Mouse (Mus musculus): ENCODE results near the gene Onecut1. TPM values are rescaled to one million over a fixed set of nuclear protein-coding genes. Genes with fewer than 3 reads are reported as not detected.

Gene Onecut1
- total RNA-seq, 1 experiment: 0.13 TPM

DNA sequence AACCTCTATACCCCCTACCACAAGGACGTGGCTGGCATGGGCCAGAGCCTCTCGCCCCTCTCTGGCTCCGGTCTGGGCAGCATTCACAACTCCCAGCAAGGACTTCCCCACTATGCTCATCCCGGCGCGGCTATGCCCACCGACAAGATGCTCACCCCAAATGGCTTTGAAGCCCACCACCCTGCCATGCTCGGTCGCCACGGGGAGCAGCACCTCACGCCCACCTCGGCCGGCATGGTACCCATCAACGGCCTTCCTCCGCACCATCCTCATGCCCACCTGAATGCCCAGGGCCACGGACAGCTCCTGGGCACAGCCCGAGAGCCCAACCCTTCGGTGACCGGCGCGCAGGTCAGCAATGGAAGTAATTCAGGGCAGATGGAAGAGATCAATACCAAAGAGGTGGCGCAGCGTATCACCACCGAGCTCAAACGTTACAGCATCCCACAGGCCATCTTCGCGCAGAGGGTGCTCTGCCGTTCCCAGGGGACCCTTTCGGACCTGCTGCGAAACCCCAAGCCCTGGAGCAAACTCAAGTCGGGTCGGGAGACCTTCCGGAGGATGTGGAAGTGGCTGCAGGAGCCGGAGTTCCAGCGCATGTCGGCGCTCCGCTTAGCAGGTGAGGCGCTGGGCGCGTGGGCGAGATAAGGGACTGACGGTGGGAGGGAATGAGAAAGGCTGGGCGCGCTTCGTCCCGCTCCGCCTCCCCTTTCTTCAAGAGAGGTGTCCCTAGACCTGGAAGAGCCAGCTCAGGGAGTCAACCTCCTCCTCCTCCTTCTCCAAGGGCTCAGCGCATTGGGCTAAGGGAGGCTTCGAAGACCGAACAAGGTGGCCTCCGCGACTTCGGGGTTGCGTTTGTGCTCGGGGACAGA is 1.3 kb downstream of the Onecut1 start:
- no peak for TF ChIP-seq HCFC1 (IDR thresholded peaks at IDR 0.05; ENCODE audit: borderline replicate concordance, insufficient read depth, low read length)
- TF ChIP-seq MAFK (IDR thresholded peaks at IDR 0.05; ENCODE audit: insufficient read depth, low read depth, low read length): no peak
- TF ChIP-seq CHD2 (IDR thresholded peaks at IDR 0.05; ENCODE audit: low read depth, low read length): no peak
- no peak for TF ChIP-seq ZNF384 (IDR thresholded peaks at IDR 0.05; ENCODE audit: low read depth, low read length)
- no peak for TF ChIP-seq ZC3H11A (IDR thresholded peaks at IDR 0.05; ENCODE audit: borderline replicate concordance, low read depth, low read length)
- H3K9me3 ChIP-seq (ENCODE audit: control insufficient read depth, insufficient read depth, low read depth, low read length): no peaks in the 10 kb centered on the region
- no peak overlapping the region for H3K27ac ChIP-seq (ENCODE audit: insufficient read depth, low read depth, low read length, poor library complexity, severe bottlenecking)
- in situ Hi-C loops (cut with MboI; ENCODE audit: low sequenced_read_pairs in 2 of 2, unreplicated experiment in 2 of 2): loop anchor here in 1 of 2 experiments (25.0 kb wide), 1 partner anchor 726 kb away; no protein-coding TSS in a partner anchor
- no peak for DNase-seq (ENCODE audit: low read depth, low spot score)
- peaks cover 0 to 11% of the 10 kb centered on the region in 2 experiments; a peak in 1 of 4 replicates for H3K4me1 ChIP-seq (ENCODE audit: control insufficient read depth in 2 of 2, insufficient read depth in 2 of 2, low read length in 2 of 2, poor library complexity in 1 of 2)
- no peaks in the 10 kb centered on the region for H3K36me3 ChIP-seq (ENCODE audit: control insufficient read depth, insufficient read depth, low read length, poor library complexity, severe bottlenecking)
- peak overlapping the region; percentile 65; a peak in 2 of 4 replicates for H3K4me3 ChIP-seq (ENCODE audit: insufficient read depth in 1 of 2, low read depth in 1 of 2, low read length in 2 of 2, poor library complexity in 1 of 2, severe bottlenecking in 1 of 2)
- no peak overlapping the region for H3K9ac ChIP-seq (ENCODE audit: insufficient read depth, low read depth, low read length, poor library complexity, severe bottlenecking)

- Histone ChIP-seq H3K36me3 (ENCODE audit: control insufficient read depth, insufficient read depth, low read length, poor library complexity, severe bottlenecking) (no peaks in the 10 kb centered on the region), H3K4me1 (ENCODE audit: control insufficient read depth in 2 of 2, insufficient read depth in 2 of 2, low read length in 2 of 2, poor library complexity in 1 of 2) (peaks cover 0 to 11% of the 10 kb centered on the region in 2 experiments; a peak in 1 of 4 replicates), H3K4me3 (ENCODE audit: insufficient read depth in 1 of 2, low read depth in 1 of 2, low read length in 2 of 2, poor library complexity in 1 of 2, severe bottlenecking in 1 of 2) (peak overlapping the region; percentile 18 to 65; a peak in 2 of 4 replicates), H3K9ac (ENCODE audit: insufficient read depth, low read depth, low read length, poor library complexity, severe bottlenecking) (no peak overlapping the region), H3K27ac (ENCODE audit: insufficient read depth, low read depth, low read length, poor library complexity, severe bottlenecking) (no peak overlapping the region), H3K9me3 (ENCODE audit: control insufficient read depth, insufficient read depth, low read depth, low read length) (no peaks in the 10 kb centered on the region)
- no peak for DNase-seq (ENCODE audit: low read depth, low spot score)
- in situ Hi-C loops (cut with MboI; ENCODE audit: low sequenced_read_pairs in 2 of 2, unreplicated experiment in 2 of 2): loop anchor here in 1 of 2 experiments (25.0 kb wide), 1 partner anchor 727 kb away; no protein-coding TSS in a partner anchor
- TF ChIP-seq MAFK (IDR thresholded peaks at IDR 0.05; ENCODE audit: insufficient read depth, low read depth, low read length) (no peak), ZNF384 (IDR thresholded peaks at IDR 0.05; ENCODE audit: low read depth, low read length) (no peak), CHD2 (IDR thresholded peaks at IDR 0.05; ENCODE audit: low read depth, low read length) (no peak), HCFC1 (IDR thresholded peaks at IDR 0.05; ENCODE audit: borderline replicate concordance, insufficient read depth, low read length) (no peak), ZC3H11A (IDR thresholded peaks at IDR 0.05; ENCODE audit: borderline replicate concordance, low read depth, low read length) (no peak)
These were observed 2.1 kb downstream of the Onecut1 start for GRCm38 (mm10) chr9:74863655-74864443.

DNA sequence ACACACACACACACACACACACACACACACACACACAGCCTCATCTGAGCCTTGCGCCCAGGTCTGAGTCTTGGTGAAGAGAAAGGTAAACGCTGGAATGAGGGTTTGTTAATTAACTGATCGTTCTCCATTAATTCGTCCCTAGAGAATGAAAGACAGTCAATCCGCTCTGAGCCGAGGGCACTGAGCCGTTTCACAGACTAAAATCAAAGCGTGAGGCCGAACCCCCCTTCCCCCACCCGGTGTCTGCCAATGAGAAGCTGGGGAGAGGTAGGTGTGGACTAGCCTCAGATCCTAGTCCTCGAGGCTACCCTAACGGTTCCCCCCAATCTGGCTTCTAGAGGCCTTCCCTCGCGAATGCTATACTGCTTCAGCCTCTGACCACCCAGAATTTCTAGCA is 2.8 kb downstream of the Onecut1 start:
- H3K9me3 ChIP-seq (ENCODE audit: control insufficient read depth, insufficient read depth, low read depth, low read length): no peaks in the 10 kb centered on the region
- TF ChIP-seq CHD2 (IDR thresholded peaks at IDR 0.05; ENCODE audit: low read depth, low read length): no peak
- no peak for TF ChIP-seq MAFK (IDR thresholded peaks at IDR 0.05; ENCODE audit: insufficient read depth, low read depth, low read length)
- no peak for TF ChIP-seq HCFC1 (IDR thresholded peaks at IDR 0.05; ENCODE audit: borderline replicate concordance, insufficient read depth, low read length)
- no peak for TF ChIP-seq ZNF384 (IDR thresholded peaks at IDR 0.05; ENCODE audit: low read depth, low read length)
- TF ChIP-seq ZC3H11A (IDR thresholded peaks at IDR 0.05; ENCODE audit: borderline replicate concordance, low read depth, low read length): no peak
- no peak overlapping the region for H3K4me3 ChIP-seq (ENCODE audit: insufficient read depth in 1 of 2, low read depth in 1 of 2, low read length in 2 of 2, poor library complexity in 1 of 2, severe bottlenecking in 1 of 2)
- peaks cover 0 to 11% of the 10 kb centered on the region in 2 experiments; a peak in 1 of 4 replicates for H3K4me1 ChIP-seq (ENCODE audit: control insufficient read depth in 2 of 2, insufficient read depth in 2 of 2, low read length in 2 of 2, poor library complexity in 1 of 2)
- H3K36me3 ChIP-seq (ENCODE audit: control insufficient read depth, insufficient read depth, low read length, poor library complexity, severe bottlenecking): no peaks in the 10 kb centered on the region
- in situ Hi-C loops (cut with MboI; ENCODE audit: low sequenced_read_pairs in 2 of 2, unreplicated experiment in 2 of 2): loop anchor here in 1 of 2 experiments (25.0 kb wide), 1 partner anchor 727 kb away; no protein-coding TSS in a partner anchor
- no peak for DNase-seq (ENCODE audit: low read depth, low spot score)
- H3K9ac ChIP-seq (ENCODE audit: insufficient read depth, low read depth, low read length, poor library complexity, severe bottlenecking): no peak overlapping the region
- no peak overlapping the region for H3K27ac ChIP-seq (ENCODE audit: insufficient read depth, low read depth, low read length, poor library complexity, severe bottlenecking)

- in situ Hi-C loops (cut with MboI; ENCODE audit: low sequenced_read_pairs in 2 of 2, unreplicated experiment in 2 of 2): loop anchor here in 1 of 2 experiments (25.0 kb wide), 1 partner anchor 729 kb away; no protein-coding TSS in a partner anchor
- TF ChIP-seq ZNF384 (IDR thresholded peaks at IDR 0.05; ENCODE audit: low read depth, low read length): no peak
- TF ChIP-seq MAFK (IDR thresholded peaks at IDR 0.05; ENCODE audit: insufficient read depth, low read depth, low read length): no peak
- no peak for TF ChIP-seq CHD2 (IDR thresholded peaks at IDR 0.05; ENCODE audit: low read depth, low read length)
- TF ChIP-seq HCFC1 (IDR thresholded peaks at IDR 0.05; ENCODE audit: borderline replicate concordance, insufficient read depth, low read length): no peak
- no peak for TF ChIP-seq ZC3H11A (IDR thresholded peaks at IDR 0.05; ENCODE audit: borderline replicate concordance, low read depth, low read length)
- no peak overlapping the region for H3K9ac ChIP-seq (ENCODE audit: insufficient read depth, low read depth, low read length, poor library complexity, severe bottlenecking)
- no peaks in the 10 kb centered on the region for H3K9me3 ChIP-seq (ENCODE audit: control insufficient read depth, insufficient read depth, low read depth, low read length)
- H3K4me3 ChIP-seq (ENCODE audit: insufficient read depth in 1 of 2, low read depth in 1 of 2, low read length in 2 of 2, poor library complexity in 1 of 2, severe bottlenecking in 1 of 2): no peak overlapping the region
- H3K36me3 ChIP-seq (ENCODE audit: control insufficient read depth, insufficient read depth, low read length, poor library complexity, severe bottlenecking): no peaks in the 10 kb centered on the region
- no peak for DNase-seq (ENCODE audit: low read depth, low spot score)
- H3K27ac ChIP-seq (ENCODE audit: insufficient read depth, low read depth, low read length, poor library complexity, severe bottlenecking): no peak overlapping the region
- H3K4me1 ChIP-seq (ENCODE audit: control insufficient read depth in 2 of 2, insufficient read depth in 2 of 2, low read length in 2 of 2, poor library complexity in 1 of 2): peaks cover 0 to 9% of the 10 kb centered on the region in 2 experiments; a peak in 1 of 4 replicates
These were observed 5.0 kb downstream of the Onecut1 start for GRCm38 (mm10) chr9:74866596-74867313.

Measured in ES-E14 (cell line).